Mouse (Mus musculus) NIH3T3 (cell line): Measurements from ENCODE around the gene Pgpep1l.
"Not testable (repeated sequence)": the region's sequence is repeated elsewhere in the genome, so short reads cannot be mapped to it uniquely, and the experiment has no call there.

ENCODE experiments used
- DNase-seq: peaks from one replicate; pipeline ENCODE4 v3.0.0-alpha.2; 2012; ENCODE audit warnings: low read depth

Pgpep1l gene

GRCm38 (mm10) chr7:68282304-68283132, 18.5 kb upstream of the Pgpep1l start:
- DNase-seq, result no peak

DNA sequence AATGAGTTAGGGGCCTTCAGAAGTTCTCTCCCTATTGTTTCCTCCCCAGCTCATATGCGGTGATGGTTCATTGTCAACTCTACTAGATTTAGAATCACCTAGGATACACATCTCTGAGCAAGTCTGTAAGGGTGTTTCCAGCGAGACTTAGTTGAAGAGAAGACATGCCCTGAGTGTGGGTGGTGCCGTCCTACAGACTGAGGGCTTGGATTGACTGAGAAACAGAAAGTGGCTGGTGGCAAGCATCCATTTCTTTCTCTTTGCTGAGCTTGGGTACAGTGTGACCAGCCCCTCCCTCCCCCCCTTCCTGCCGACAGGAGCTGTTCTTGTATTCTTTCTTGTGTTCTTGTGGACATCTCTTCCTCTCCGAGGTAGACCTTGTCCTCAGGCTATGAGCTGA, 17.3 kb upstream of the Pgpep1l start:
- no peak for DNase-seq

- peak; percentile 58 for DNase-seq
These were observed 16.4 kb upstream of the Pgpep1l start for GRCm38 (mm10) chr7:68280352-68280869.

DNA sequence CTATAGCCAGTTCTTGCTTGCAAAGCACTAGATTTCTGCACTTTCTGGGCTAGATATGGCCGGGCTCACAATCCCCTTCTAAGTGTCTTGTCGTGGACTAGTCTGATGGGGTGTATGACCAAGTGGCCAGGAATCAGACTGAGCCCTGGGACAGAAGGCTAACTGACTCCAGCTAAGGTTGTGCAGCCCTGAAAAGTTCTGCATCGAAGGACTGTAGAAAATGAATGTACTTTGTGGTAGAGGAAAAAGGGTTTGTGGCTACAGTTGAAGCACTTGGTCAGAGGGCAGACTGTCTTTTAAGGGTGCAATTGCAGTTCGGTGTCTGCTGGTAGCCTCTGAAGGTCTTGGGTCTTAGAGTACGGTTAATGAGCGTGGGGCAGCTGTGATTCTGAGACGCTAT, 15.4 kb upstream of the Pgpep1l start:
- no peak for DNase-seq

GRCm38 (mm10) chr7:68278908-68279307, 14.9 kb upstream of the Pgpep1l start:
- DNase-seq, result no peak

GRCm38 (mm10) chr7:68278385-68278784, 14.4 kb upstream of the Pgpep1l start:
- no peak for DNase-seq

DNA sequence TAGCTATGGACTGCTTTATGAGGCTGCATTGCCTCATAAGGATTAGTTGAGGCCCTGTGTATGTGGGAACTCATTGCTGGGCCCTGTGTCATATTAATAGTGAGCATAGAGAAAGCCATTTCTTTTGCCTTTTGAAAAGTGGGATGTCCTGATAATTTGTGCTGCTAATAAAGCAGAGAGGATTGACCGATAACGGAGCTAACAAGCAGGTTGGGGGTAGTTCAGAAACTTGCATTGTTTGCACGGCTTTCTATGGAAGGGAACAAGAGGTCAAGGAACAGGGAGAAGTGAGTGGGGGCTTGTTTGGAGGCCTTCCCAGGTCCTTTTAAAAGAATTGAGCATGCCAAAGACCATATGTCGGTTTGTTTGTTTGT, 13.9 kb upstream of the Pgpep1l start:
- no peak for DNase-seq

- peak; percentile 58 for DNase-seq
These were observed 13.2 kb upstream of the Pgpep1l start for GRCm38 (mm10) chr7:68277054-68277896.

DNA sequence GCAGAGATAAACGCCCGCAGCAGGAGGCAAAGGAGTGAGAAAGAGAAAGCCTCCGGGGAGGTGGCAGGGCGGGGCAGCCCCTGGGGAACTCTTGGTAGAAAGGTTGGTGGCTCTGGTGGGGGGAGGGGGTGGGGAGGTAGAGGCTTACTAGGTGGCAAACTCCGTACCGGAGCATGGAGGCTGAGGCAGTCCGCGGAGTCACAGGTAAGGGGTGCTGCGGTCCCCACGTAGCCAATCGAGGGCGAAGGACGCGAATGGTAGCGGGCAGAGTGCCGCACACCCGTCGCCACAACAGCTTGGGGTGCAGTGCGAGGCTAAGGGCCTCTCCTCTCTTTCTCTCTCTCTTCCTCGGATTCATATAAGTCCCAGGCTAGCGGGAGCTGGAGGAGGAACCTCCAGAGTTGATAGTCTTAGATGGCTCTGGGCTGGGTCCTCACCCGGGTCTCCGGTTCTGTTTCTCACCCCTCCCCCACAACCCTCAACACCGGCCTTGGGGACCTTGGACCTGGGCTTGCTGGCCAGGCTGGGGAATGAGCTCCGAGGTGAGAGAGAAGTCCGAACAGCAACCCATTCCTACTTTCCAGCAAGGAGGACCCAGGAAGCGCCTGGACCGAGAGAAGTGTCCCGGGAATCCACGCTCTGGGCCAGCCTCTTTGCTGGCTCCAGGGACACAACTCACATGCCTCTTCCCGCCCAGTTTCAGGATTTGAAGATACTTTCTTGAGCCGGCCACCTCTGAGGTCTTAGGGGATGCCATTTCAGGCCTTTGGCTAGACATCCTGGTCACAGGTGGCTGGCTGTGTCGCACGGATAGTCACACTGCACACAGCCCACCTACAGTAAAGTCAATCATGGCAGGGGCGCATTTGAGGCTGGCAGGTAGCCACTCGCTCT, 12.1 kb upstream of the Pgpep1l start:
- no peak for DNase-seq

DNA sequence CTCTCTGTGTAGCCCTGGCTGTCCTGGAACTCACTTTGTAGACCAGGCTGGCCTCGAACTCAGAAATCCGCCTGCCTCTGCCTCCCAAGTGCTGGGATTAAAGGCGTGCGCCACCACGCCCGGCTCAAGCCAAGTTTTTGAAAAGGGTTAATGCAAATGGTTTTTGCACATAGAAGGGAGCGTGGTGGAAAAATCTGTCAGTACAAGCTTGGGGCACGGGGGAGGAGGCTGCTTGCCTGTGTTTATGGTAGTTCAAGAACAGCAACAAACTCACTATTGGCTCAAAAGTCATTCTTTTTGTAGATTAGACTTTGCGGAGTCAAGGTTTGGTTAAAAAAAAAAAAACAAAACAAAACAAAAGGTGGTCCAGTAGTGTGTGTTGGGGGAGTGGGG, 11.4 kb upstream of the Pgpep1l start:
- not testable (repeated sequence) for DNase-seq

- no peak for DNase-seq
These were observed 10.9 kb upstream of the Pgpep1l start for GRCm38 (mm10) chr7:68274951-68275350.

GRCm38 (mm10) chr7:68274218-68274617, 10.2 kb upstream of the Pgpep1l start:
- DNase-seq, result no peak

- no peak for DNase-seq
These were observed 9.5 kb upstream of the Pgpep1l start, which contains the start of gene Fam169b for GRCm38 (mm10) chr7:68273515-68273914. Gene Fam169b, plus strand, starts transcription at chr7:68273839.

DNA sequence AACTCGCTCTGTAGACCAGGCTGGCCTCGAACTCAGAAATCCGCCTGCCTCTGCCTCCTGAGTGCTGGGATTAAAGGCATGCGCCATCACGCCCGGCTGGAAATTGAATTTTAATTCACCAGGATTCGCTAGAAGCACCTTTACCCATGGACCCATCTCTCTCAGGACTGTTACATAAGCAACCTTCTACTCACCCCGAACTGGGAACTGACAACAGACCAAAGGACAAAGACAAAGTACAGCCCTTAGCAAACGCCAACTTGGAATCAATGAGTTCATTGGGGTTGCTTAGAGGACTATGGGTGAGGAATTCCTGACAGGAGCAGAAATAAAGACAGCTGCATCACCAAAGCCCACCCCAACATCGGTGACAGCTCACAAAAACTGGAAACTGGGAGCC, 8.6 kb upstream of the Pgpep1l start:
- no peak for DNase-seq

DNA sequence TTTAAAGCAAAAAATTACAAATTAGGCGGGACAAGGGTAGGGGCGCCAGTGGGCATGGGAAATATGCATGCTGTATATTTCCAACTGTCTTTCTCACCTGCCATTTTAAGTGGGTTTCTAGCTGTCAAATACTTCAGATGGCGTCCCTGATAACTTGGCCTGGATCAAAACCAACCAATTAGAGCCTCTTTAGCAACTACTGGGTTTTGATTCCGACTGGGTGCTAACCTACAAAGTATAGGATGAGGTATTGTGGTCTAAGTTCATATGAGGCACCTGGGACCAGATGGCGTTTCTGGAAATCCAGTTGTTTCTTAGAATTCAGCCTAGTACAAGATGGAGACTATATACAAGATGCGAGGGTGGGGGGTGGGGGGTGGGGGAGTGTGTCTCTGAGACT, 7.8 kb upstream of the Pgpep1l start:
- no peak for DNase-seq

DNA sequence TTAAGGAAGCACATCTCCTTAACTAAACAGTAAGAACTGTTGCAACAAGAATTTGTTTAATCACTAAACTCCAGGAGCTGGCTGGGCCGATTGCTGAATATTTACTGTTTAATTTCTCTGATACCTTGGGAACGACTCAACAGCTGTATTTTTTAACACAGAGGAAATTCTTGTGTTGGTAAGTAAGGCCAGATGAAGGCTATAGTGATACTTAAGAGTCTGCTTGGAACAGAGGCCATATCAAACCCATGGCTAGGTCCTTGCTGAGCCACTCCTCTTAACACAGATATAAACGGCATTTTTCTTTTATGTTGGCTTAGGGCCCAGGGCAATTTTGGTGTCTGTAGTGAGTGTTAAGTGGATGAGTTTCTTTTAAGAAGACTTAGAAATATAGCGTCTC, 6.5 kb upstream of the Pgpep1l start:
- no peak for DNase-seq

DNA sequence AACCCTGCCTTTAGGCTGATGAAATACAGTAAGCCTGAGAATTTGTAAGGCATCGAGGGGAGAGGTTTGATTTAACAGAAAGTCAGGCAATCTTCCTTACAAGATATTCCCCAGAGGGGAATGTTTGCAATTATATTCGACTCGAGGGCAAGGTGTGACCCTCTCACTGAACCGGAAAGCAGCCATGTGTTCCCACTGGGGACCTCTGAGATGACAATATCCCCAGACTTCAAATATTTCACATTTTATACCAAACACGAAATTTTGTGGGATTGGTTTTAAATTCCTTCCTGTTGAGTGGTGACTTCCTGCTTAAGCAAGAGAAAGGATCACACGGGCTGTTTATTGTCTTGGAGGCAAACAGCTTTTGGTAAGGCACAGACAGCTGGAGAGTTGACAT, 2.7 kb upstream of the Pgpep1l start:
- DNase-seq, result peak; percentile 70

DNA sequence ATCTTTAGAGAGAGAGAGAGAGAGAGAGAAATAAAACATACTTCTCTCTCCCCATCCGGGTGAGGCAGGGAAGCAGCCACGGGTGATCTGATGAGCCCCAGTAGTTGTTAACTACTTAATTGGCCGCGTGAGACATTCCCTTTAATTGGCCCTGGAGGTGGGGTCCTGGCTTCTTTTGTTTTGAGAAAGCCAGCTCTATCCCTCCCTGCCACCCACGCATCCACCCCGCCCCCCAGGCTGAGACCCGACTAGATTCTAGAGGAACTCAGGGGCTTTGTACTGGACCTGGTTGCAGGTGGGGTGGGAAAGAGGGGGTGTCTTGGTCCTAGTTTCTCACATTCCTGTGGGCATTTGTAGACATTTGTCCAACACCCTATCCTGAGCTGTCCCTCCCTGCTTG, 1.4 kb upstream of the Pgpep1l start:
- no peak for DNase-seq

- no peak for DNase-seq
These were observed 498 bp upstream of the Pgpep1l start for GRCm38 (mm10) chr7:68264531-68264930.

DNA sequence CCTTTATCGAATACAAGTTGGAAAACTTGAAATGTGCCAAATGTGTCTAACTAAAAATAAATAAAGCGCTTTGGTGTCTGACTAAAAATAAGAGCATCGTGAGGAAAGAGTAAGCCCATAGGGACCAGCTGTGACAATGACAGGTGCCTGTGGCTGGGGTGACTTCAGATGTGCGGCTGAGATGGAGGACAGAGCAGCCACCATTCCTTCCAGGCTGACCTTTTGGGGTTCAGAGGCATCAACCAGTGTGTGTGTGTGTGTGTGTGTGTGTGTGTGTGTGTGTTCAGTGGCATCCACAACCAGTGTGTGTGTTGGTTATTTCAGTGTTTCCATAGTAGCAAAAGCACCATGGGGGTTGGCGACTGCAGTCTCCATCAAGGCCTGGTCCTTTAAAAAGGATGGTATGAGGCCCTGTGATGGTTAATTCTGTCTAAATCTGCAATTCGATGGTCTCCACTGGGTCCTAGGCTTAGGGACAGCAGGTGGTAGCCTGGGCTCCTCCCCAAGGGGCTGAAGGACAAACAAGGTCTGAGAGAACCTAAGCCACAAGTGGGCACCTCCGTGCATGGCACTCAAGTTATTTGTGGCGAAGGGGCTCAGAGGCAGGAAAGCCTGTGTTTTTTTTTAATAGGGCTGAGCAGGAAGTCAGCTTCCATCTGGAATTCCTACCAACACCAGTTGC, 546 bp downstream of the Pgpep1l start:
- DNase-seq, result no peak

DNA sequence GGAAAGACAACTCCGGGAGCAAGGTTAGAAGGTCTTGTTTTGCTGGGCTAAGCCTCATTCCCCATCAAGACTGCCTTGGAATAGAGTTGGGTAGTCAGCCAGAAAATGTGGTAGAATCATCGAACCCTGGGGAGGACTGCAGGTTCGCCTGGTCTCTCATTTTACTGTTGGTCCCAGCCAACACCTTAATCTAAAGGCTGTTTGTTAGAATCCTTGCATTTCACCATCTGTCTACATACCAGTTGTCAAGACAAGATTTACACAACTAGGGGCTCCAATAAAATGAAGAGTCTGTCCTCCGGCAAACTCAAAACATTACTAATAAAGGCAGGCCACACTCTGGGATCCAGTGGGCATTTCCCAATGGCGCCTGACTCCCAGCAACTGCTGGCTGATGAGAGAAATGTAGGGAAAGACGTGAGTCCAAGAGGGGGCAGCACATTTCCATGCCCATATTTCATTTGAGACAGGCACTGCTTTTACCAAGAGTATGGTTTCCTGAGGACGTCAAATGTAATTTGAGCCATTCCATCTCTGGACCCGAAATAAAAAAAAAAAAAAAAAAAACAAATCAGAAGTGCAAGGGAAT, 1.3 kb downstream of the Pgpep1l start:
- peak; percentile 91 for DNase-seq
